Mouse (Mus musculus): ENCODE measurements around the gene Igsf9b.

Igsf9b gene

DNA sequence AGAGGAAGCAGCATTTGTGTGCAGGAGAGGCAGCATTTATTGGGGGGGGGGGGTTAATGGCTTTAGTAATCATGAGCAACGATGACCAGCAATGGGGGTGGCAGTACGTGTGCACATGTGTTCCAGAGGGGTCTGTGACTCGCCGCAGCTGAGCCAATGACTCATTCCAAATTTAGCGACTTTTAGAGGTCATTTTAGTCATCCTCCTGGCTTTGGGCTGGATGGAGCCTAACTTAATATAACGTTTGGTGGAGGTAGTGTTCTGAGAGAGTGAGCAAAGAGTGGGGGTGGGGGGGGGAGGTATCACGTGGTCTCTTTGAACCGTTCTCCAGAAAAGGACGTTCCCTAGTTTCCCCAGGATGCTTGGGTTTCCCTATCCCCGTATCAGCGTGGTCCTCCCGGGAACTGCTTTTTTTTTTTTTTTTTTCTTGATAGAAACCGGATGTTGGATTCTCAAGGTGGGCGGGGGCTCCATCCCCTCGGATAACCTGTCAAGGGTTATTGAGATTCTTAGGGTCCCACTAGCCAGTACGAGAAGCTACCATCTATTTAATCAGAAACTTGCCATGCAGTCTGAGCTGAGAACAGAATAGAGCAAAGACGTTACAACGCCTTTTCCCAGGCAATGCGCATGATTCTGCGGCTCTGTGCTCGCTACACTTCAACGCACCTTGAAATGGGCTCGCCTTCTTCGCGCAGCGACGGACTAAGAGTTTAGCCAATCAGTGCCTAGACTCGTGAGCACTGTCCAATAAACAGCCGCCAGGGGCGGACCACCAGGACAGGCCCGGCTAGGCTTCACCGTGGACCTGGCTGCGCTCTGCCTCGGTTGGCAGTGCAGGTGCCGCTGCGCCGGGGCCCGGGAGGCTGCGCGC is at the start of gene Igsf9b:
Gene Igsf9b, plus strand, starts transcription at position 794 of the 875 bp plus-strand sequence.
- DNase-seq (ENCODE audit: low spot score in 2 of 2) = peak; percentile 7 to 30

DNA sequence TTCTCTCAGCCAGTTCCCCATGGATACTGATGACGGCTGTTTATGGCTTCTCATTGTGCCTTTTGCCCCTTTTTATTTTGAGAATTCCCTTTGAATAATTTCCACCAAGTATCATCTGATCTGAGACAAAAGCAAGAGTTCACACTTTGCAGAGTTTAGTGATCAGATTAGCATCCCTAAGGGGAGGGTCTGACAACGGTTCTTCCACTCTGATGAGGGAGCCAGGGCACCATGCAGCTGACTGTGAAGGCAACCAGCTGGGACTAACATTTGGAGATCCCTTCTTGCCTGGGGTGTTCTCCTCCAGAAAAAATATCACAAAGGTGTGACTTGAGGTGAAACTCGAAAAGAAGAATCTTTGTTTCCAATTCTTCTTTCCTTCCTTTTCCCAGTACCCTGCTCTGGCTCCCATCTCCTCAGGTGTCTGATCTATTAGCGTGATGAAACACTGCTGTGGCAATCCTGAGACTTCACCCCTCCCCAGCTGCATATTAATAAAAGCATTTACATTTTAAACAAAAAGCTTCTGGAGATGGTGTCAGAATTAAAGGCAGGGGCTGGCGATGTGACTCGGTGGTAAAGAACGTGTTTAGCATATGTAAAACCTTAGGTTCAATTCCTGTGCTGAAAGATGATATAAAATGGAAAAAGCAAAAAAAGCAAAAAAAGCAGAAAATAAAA is 46.8 kb upstream of the Igsf9b start:
- no peak for DNase-seq (ENCODE audit: low spot score in 2 of 2)

DNA sequence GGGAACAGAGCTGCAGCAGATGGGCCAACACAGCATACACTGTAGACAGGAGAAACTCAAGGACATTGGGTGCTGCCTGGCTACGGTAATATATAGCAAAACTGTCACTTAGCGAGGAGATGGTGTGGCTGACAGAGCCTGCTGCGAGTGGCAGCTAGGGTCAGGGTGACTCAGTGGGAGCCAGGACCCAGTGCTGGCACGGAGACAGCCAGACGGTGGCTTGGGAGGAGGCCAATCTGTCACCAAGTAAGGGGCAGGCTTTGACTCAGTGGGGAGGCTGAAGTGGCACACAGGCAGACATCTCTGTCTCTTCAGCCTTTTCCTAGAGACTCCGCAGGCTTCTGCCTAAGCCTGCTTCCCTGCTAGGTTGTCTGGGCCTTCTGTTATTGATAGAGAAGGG is 42.5 kb upstream of the Igsf9b start:
- no peak for DNase-seq (ENCODE audit: low spot score in 2 of 2)

DNA sequence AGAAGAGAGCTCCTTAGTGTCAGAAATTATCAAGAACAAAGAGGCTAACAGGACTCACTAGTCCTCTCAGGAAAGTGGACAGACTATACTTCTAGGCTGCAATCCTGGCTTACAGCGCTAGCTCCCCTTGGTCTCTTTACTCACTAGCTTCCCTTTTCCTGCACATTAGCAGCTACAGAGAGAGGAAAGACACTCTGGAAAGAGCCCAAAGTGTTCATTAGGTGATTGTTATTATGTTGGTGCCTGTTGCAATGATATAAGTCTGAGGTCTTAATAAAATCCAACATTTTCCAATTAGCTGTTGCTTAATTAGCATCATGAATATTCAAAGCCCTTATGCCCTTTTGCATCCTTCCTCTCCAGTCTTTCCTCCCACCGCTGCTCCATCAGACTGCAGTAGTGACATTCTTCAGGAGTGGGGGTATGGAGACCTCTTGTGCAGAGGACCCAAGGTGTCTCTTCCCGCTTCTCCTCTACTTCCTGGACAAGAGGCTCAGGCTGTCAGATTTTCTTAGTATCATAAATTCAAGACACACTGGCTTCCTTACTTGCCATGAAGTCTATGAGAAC is 38.5 kb upstream of the Igsf9b start:
- no peak for DNase-seq (ENCODE audit: low spot score in 2 of 2)

DNA sequence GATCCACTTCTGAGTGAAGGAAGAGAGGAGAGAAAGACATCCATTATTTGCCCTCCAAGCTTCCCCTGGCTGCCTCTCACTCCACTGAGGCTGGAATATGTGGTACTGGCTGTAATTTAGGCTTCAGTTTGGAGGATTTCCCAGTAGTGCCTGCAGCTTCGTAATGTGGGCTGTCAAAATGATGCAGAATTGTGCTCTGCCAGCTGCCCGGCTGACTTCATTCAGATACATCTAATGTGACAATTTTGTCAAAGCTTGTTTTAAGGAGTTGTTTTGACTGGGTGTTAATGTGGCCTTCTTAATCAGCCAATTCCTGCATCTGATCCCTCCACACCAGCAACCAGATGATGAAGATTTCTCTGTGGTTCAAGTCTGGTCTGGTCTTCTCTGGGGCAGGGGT is 37.1 kb upstream of the Igsf9b start:
- no peak for DNase-seq (ENCODE audit: low spot score in 2 of 2)

DNA sequence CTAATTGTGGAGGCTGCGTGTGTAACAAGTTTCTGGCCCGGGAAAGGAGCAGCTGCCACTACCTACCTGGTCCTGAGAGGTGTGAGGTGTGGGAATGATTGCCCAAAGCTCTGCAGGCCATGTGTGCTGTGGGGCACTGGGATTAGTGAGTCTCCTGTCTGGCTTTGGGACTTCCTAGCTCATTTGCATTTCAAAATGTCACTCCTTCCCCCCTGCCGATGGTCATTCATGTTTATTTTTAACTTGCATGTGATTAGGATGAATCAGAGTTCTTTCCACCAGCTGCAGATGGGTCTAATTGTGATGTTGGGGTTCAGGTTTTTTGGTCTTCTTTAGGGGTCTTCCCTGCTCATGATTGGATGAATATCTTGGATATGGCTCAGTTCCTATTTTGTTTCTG is 34.0 kb upstream of the Igsf9b start:
- no peak for DNase-seq (ENCODE audit: low spot score in 2 of 2)

DNA sequence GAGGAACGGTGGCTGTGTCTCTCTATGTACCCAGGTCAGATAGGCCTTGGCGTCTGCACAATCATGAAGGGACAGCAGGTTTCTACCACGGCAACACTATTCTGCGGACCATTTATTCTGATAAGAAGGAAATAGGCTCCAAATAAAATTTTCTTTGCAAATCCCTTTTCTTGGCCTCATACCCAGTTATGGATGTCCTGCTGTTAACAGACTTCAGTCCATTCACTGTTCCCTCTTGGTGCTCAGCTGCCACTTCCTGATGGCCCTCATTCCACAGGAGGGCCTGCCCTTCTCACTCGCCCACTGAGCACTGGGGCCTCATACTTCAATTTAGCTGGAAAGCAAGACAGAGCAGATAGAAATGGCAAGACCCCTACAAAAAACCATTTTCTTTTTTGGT is 31.1 kb upstream of the Igsf9b start:
- DNase-seq (ENCODE audit: low spot score in 2 of 2) = no peak

DNA sequence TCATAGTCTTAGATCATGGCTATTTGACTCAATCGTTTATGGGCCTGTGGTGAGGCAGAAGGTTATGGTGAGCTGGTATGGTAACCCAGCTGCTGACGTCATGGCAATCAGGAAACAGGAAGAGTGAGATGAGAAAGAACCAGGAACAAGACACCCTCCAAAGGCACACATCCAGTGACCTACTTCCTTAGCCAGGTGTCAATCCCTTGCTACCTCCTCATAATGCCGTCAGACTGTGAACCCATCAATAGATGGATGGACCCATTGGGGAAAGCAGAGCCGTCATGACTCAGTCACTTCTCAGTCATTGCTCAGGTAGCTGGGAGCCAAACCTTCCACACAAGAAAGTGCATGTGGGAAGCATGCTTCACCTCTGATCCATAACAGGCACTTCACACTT is 30.5 kb upstream of the Igsf9b start:
- DNase-seq (ENCODE audit: low spot score in 2 of 2) = no peak

DNA sequence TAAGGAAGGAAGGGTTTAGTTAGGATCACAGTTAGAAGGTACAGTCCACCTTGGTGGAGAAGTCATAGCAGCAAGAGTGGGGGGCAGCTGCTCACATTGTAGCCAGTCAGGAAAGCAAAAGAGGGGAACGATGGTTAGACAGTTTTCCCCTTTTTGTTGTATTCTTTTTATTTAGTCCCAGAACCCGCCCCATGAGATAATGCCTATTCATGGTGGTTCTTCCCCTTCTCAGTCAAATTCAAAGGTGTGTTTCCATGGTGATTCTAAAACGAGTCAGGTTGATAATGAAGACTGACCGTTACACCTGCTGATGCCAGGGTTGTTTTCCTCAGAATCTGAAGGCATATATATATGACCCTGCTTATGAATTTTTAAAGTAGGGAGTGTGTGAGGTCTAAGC is 29.7 kb upstream of the Igsf9b start:
- DNase-seq (ENCODE audit: low spot score in 2 of 2) = no peak

DNA sequence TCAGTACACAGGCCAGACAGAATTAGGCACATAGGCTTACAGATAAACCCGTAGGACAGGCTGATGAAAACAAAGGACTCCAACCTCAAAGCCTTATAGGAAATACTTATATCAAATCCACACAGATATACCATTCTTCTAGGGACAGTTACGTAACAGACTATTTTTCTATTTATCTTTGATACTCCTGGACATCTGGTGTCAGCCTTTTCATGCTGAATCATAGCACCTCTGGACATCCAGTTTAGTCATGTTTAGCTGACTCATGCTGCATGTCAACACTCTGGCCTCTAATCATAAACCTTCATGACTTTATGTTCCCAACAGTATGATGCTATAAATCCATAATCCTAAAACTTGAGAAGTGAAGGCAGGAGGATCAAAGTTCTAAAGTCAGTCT is 29.1 kb upstream of the Igsf9b start:
- DNase-seq (ENCODE audit: low spot score in 2 of 2) = no peak

DNA sequence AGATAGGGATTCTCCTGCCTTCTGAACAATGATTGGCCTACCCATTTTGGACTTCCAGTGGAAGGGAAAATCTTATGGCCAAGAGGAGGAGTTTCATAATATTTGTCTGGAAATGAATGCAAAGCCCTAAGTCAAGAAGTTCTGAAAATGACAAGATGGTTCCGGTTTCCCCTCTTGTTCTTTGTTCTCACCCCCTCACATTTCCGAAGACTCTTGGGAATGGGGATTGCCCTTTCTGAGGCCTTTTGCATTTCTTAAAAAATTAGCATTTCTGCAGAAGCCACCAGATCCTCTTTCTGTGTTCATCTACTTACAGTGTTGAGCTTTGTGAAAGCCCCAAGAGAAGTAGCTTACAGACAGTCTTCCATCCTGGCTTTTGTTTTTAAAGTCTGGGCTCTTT is 27.1 kb upstream of the Igsf9b start:
- DNase-seq (ENCODE audit: low spot score in 2 of 2) = no peak

DNA sequence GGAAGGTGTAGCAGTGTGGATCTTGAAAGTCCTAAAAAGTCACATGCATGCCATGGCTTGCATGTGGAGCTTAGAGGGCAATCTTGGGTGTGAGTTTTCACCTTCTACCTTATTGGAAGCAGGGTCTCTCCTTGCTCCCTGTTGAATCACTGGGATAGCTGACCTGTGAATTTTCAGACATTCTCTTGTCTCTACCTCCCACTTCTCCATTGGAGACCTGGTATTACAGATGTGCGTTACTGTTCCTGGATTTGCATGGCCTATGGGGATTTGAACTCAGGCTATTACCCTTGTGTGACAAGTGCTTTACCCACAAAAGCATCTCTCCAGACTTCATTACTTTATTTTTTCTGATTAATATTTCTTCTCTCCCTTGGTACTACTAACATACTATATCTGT is 26.1 kb upstream of the Igsf9b start:
- DNase-seq (ENCODE audit: low spot score in 2 of 2) = no peak

DNA sequence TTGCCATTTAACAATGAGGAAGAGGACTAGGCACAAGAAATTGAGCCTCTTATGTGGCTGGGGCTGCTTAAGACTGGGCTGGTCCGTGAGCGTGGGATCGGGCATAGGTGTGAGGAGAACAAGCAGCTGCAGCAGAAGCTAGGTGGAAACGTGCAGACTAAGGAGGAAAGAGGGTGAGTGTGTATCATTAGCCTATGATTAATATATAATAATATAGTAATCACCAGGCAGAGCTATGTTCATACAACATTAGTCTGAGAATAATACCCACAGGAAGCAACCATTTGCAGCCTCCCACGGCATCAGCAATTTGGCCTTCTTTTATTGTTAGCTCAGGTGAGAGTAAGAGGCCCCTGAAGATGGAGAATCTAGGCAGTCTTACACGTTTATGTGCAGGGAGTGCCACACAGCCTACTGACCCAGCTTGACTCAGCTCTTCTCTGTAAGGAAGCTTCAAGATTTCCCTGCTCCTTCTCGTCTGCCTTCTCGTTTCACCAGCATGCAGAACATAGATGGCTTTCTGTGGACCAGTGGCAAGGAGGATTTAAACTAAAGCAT is 22.6 kb upstream of the Igsf9b start:
- DNase-seq (ENCODE audit: low spot score in 2 of 2) = no peak

DNA sequence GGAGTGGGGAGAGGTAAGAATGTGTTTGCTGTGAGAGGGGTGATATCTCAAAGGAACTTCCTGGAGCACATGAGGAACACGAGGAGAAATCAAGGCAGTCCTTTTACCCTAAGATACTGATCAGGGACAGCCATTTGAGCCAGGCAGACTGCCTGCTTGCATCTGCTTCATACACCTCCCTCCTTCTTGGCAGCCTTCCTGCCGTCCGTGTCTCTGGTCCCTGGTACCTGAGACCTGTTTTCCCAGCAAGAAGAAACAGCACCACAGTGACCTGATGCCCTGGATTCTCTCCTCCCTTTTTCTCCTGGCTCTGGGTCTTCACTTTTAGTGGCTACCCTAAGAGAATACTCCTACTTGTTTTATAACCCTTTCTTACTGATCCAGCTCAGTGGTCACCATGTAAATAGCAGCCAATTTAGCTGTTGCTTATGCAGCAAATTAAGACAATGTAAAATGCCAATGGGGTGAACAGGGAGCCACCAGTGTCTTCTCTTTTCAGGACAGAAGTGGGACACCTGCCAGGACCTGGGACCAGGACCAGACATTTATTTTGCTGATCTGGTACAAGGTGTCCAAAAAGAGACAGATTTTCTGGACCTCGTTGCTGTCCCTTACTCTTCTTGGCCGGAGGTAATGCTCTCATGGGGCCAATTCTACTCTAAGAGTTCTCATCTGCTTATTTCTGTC is 21.5 kb upstream of the Igsf9b start:
- DNase-seq (ENCODE audit: low spot score in 2 of 2) = no peak

DNA sequence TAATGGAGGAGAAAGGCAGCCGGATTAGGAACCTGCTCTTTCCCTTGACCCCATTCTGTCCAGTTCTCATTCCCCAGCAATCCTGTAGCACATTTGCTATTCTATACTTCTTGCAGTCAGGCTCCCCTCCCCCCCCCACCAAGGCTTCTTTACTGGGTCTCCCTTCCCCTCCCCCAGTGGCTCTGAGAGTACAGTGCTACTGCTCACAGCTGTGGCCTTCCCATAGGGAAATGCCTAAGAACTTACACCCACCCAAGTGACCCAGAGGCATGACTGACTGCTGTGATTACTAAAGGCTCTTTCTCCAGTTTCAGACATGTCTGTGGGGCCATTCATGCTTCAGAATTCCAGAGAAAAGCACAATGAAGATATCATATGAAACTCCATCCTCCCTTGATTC is 20.0 kb upstream of the Igsf9b start:
- no peak for DNase-seq (ENCODE audit: low spot score in 2 of 2)

DNA sequence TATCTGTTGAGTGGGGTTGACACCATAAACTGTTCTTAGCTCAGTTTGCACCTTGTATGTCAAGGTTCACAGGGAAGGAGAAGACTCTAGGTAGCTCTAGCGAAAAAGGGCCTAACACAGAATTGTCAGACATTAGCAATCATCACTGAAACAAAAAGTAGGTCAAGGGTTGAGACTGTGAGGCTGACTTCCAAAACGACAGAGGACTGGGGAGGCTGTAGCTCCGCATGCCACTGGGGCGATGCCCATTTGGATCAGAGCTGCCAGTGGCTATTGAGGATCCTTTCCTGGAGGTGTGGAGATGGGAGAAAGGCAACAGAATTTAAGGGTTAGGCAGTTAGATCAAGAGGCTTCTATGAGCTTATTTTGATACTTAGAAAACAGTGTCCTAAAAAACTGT is 18.0 kb upstream of the Igsf9b start:
- no peak for DNase-seq (ENCODE audit: low spot score in 2 of 2)

DNA sequence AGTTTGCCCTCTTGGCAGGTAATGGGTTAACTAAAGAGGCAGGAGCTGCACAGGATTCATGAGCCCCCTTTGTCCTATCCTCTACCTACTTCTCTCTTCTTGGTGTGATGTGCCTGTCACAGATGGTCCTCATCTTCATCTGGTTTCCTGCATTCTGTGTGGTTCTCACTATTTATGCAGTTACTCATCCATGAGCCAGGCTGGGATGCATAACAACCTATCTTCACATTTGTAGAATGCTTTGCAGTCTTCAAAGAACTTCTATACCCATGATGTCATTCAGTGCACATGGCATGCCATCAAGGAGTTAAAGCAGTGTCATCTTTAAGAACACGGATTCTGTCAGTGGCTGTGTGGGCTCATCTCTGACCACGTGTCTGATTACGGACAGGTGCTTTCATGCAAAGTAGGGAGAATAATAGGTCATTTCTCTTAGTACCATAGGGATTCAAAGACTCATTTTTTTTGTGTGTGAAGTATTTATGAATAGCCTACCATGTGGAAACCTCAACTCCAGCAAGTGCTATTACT is 13.2 kb upstream of the Igsf9b start:
- DNase-seq (ENCODE audit: low spot score in 2 of 2) = no peak

DNA sequence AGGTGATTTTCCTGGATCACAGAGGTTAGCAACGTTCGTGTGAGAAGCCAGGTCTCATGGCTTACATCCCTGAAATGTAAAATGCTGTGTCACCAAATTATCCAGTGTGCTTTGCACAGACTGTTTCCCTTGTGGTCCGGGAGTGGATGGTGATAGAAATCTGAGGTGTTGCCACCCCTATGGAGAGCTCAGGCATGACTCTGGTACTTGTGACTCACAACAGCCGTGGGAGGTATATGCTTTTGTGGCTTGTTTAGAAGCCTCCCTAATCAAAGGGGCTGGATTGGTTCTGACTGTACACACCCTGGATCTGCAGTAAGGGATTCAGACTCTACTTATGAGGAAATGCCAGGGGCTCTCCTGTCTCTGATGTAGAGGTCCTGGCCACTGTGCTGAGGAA is 12.7 kb upstream of the Igsf9b start:
- no peak for DNase-seq (ENCODE audit: low spot score in 2 of 2)

DNA sequence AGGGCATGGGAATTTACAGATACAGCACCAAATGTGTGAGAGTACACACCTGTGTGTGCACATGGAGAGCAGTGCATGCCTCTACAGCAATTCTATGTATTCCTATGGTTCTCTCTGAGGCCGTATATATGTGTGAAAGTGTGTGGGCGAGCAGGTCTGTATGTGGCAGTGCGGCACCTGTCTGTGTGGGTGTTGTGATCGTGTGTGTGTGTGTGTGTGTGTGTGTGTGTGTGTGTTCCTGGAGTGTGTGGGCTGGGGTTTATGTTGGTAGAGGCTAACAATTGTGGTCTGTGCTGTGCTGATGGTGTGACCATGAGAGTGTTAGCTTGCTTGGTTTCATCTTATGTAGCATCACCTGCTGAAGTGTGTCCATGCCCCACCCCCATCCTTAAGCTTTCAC is 12.1 kb upstream of the Igsf9b start:
- DNase-seq (ENCODE audit: low spot score in 2 of 2) = no peak

DNA sequence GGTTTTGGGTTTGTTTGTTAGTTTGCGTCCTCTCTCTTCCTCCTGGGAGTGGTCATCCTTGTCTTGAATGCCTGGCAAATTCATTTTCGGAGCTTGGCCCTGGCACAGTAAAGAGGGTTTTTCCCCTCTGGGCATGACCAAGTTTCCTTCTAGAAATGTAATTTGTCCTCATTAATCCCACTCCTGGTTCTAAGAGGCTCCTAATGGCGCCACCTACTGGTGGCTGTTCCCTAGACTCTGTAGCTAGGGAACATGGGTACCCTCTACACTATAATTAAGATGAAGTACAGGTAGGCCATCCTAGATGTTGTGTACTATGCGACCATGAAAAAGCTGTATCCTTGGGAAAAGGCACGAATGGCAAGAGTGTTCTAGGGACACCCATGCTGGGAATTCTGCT is 11.6 kb upstream of the Igsf9b start:
- no peak for DNase-seq (ENCODE audit: low spot score in 2 of 2)

DNA sequence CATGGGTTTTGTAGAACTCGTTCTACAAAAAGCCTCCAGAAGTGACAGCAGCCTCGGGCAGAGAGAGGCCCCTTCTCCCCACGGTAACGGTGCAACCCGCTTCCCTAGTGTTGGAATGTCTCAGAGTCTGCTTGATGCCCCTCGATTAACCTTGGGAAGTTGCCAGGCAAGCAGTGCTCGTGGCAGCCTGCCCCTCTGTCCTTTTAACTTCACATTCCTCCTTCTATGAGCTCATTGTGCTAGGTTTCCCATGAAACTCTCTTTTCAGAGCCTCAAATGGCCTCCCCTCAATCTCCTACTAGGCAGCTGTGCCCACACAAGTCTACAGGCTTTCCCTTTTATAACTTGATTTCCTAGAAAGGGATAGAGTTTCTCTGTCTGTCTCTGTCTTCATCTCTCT is 10.6 kb upstream of the Igsf9b start:
- no peak for DNase-seq (ENCODE audit: low spot score in 2 of 2)
